Mouse (Mus musculus): ENCODE measurements around the gene Arhgap23. TPM values are rescaled to one million over a fixed set of nuclear protein-coding genes. Genes with fewer than 3 reads are reported as not detected.

Arhgap23 gene
- polyA plus RNA-seq, 1 experiment from 2014 or later: 6.4 TPM

DNA sequence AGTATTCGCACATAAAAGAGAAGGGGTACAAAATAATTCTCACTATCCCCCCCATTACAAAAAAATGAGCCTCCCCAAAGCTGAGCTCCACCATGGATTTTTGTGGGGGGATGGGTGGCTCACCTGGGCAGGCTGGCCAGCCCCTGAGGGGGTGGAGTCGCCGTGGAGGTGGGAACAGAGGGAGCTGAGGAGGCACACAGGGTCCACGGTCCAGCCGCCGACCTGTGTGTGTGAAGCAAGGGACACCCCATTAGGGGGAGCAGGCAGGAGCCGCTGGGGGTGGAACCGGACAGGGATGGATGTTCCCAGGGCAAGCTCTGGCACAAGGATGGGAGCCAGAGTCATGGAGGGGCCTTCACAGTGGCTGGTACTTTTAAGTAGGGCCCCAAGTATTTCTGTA lies 133.4 kb downstream of the Arhgap23 start:
- Histone ChIP-seq H3K4me2 (replicated peaks; ENCODE audit: low read depth, low read length) (no peak overlapping the region), H3K4me1 (ENCODE audit: control insufficient read depth, insufficient read depth, low read length) (peaks cover 8% of the 10 kb centered on the region; the same call in 1 of the 2 replicates), H3K4me3 (ENCODE audit: low read depth, low read length) (no peak overlapping the region), H3K27ac (ENCODE audit: low read length) (no peak overlapping the region), H3K9ac (replicated peaks; ENCODE audit: low read depth, low read length) (no peak overlapping the region), H3K36me3 (ENCODE audit: control insufficient read depth, insufficient read depth, low read length) (no peaks in the 10 kb centered on the region), H3K9me3 (ENCODE audit: control insufficient read depth, low read depth, low read length) (no peaks in the 10 kb centered on the region), H3K27me3 (ENCODE audit: control insufficient read depth, insufficient read depth, low read length) (peaks cover 71% of the 10 kb centered on the region)
- no peak for ATAC-seq (ENCODE audit: insufficient number of reproducible peaks, insufficient read depth, low FRiP score, low read depth)
- 42% methylated on average over 8 of the region's 8 CpGs for WGBS

Other genes with a start within 250 kb of the Arhgap23 start
- gene Kpnb1, start 227.7 kb upstream of the Arhgap23 start, polyA plus RNA-seq (2014; fragmentation: Nextera tagmentation; extraction: Ambion mirVana): 65.1 and 67.7 TPM in 2 replicates
- gene Npepps, start 134.9 kb upstream of the Arhgap23 start, polyA plus RNA-seq (2014; fragmentation: Nextera tagmentation; extraction: Ambion mirVana): 90.7 and 101 TPM in 2 replicates
- gene Mrpl45, start 99.8 kb upstream of the Arhgap23 start, polyA plus RNA-seq (2014; fragmentation: Nextera tagmentation; extraction: Ambion mirVana): 42.3 and 43.3 TPM in 2 replicates
- 0.16 and 0.24 TPM in 2 replicates for gene Gpr179, start 63.5 kb upstream of the Arhgap23 start, polyA plus RNA-seq (2014; fragmentation: Nextera tagmentation; extraction: Ambion mirVana)
- gene Socs7, start 53.0 kb upstream of the Arhgap23 start, polyA plus RNA-seq (2014; fragmentation: Nextera tagmentation; extraction: Ambion mirVana): 2.8 and 3.0 TPM in 2 replicates
- 0.35 TPM in 1 of 2 replicates, not detected in the other for gene 4933428G20Rik, start 84.8 kb downstream of the Arhgap23 start, polyA plus RNA-seq (2014; fragmentation: Nextera tagmentation; extraction: Ambion mirVana)
- 0.49 and 0.64 TPM in 2 replicates for gene Srcin1, start 160.7 kb downstream of the Arhgap23 start, polyA plus RNA-seq (2014; fragmentation: Nextera tagmentation; extraction: Ambion mirVana)
- 2.7 and 3.6 TPM in 2 replicates for gene Epop, start 214.2 kb downstream of the Arhgap23 start, polyA plus RNA-seq (2014; fragmentation: Nextera tagmentation; extraction: Ambion mirVana)
- 4.3 and 4.5 TPM in 2 replicates for gene Mllt6, start 247.9 kb downstream of the Arhgap23 start, polyA plus RNA-seq (2014; fragmentation: Nextera tagmentation; extraction: Ambion mirVana)

Data from stomach, embryonic 14.5 days (tissue).